Mouse (Mus musculus): ENCODE measurements around the gene Dbn1. TPM values are rescaled to one million over a fixed set of nuclear protein-coding genes. Genes with fewer than 3 reads are reported as not detected.
"Not testable (repeated sequence)": the region's sequence is repeated elsewhere in the genome, so short reads cannot be mapped to it uniquely, and the experiment has no call there.

Dbn1 gene
- polyA plus RNA-seq, 1 experiment from 2014 or later, result 625 TPM

GRCm38 (mm10) chr13:55444286-55444936 lies 43.5 kb downstream of the Dbn1 start:
- Histone ChIP-seq H3K4me2 (peak overlapping the region; percentile 65), H3K4me1 (replicated peaks) (peaks cover 38% of the 10 kb centered on the region), H3K27ac (peak overlapping the region; percentile 96), H3K27me3 (no peaks in the 10 kb centered on the region), H3K9me3 (no peaks in the 10 kb centered on the region), H3K9ac (peak overlapping the region; percentile 71), H3K36me3 (0 out of 2 replicates have a peak, but pooled peaks cover 3% of the 10 kb centered on the region), H3K4me3 (peak overlapping the region; percentile 80)
- WGBS, result 1% methylated on average over 33 of the region's 33 CpGs
- ATAC-seq (ENCODE audit: low FRiP score), result peak; percentile 78

GRCm38 (mm10) chr13:55443799-55444285 lies 44.1 kb downstream of the Dbn1 start:
- 42% methylated on average over 9 of the region's 9 CpGs for WGBS
- Histone ChIP-seq H3K9ac (peak overlapping the region; percentile 71), H3K4me3 (peak overlapping the region; percentile 80), H3K4me1 (replicated peaks) (peaks cover 38% of the 10 kb centered on the region), H3K27me3 (no peaks in the 10 kb centered on the region), H3K9me3 (no peaks in the 10 kb centered on the region), H3K4me2 (peak overlapping the region; percentile 65), H3K36me3 (no peaks in the 10 kb centered on the region), H3K27ac (peak overlapping the region; percentile 96)
- no peak for ATAC-seq (ENCODE audit: low FRiP score)

GRCm38 (mm10) chr13:55437111-55437629 lies 50.7 kb downstream of the Dbn1 start:
- H3K9ac ChIP-seq; H3K27ac ChIP-seq; ATAC-seq (ENCODE audit: low FRiP score); H3K4me2 ChIP-seq; H3K4me3 ChIP-seq; H3K36me3 ChIP-seq; H3K4me1 ChIP-seq (replicated peaks); H3K27me3 ChIP-seq: not testable (repeated sequence)
- peaks cover 12% of the 10 kb centered on the region for H3K9me3 ChIP-seq
- 93% methylated on average over 15 of the region's 15 CpGs for WGBS

GRCm38 (mm10) chr13:55431889-55432685 lies 55.8 kb downstream of the Dbn1 start:
- Histone ChIP-seq H3K9ac (no peak overlapping the region), H3K4me3 (no peak overlapping the region), H3K9me3 (peaks cover 5% of the 10 kb centered on the region; the same call in 1 of the 2 replicates), H3K36me3 (no peaks in the 10 kb centered on the region), H3K4me2 (no peak overlapping the region), H3K4me1 (replicated peaks) (no peaks in the 10 kb centered on the region), H3K27ac (no peak overlapping the region), H3K27me3 (no peaks in the 10 kb centered on the region)
- 74% methylated on average over 10 of the region's 10 CpGs for WGBS
- ATAC-seq (ENCODE audit: low FRiP score), result no peak

GRCm38 (mm10) chr13:55430566-55430965 lies 57.3 kb downstream of the Dbn1 start:
- H3K4me2 ChIP-seq, result no peak overlapping the region
- no peaks in the 10 kb centered on the region for H3K4me1 ChIP-seq (replicated peaks)
- H3K27ac ChIP-seq, result no peak overlapping the region
- no peaks in the 10 kb centered on the region for H3K36me3 ChIP-seq
- H3K9me3 ChIP-seq, result peaks cover 5% of the 10 kb centered on the region; the same call in 1 of the 2 replicates
- whole genome bisulfite sequencing, result 91% methylated on average over 2 of the region's 2 CpGs
- H3K9ac ChIP-seq, result no peak overlapping the region
- no peak for ATAC-seq (ENCODE audit: low FRiP score)
- 0 out of 2 replicates have a peak, but pooled peaks cover 6% of the 10 kb centered on the region for H3K27me3 ChIP-seq
- no peak overlapping the region for H3K4me3 ChIP-seq

GRCm38 (mm10) chr13:55429226-55429888 lies 58.6 kb downstream of the Dbn1 start:
- Histone ChIP-seq H3K36me3 (no peaks in the 10 kb centered on the region), H3K4me3 (no peak overlapping the region), H3K4me1 (replicated peaks) (no peaks in the 10 kb centered on the region), H3K27ac (no peak overlapping the region), H3K9me3 (peaks cover 5% of the 10 kb centered on the region; the same call in 1 of the 2 replicates), H3K4me2 (no peak overlapping the region), H3K27me3 (0 out of 2 replicates have a peak, but pooled peaks cover 6% of the 10 kb centered on the region), H3K9ac (no peak overlapping the region)
- no peak for ATAC-seq (ENCODE audit: low FRiP score)
- WGBS, result 75% methylated on average over 12 of the region's 12 CpGs

- no peak within 1 kb of the TSS for H3K4me2 ChIP-seq
- no peak within 1 kb of the TSS for H3K27ac ChIP-seq
- H3K4me1 ChIP-seq (replicated peaks), result peaks cover under 1% of the 10 kb centered on the region
- no peaks in the 10 kb centered on the region for H3K9me3 ChIP-seq
- whole genome bisulfite sequencing, result 91% methylated on average over 10 of the region's 10 CpGs
- no peak within 1 kb of the TSS for H3K4me3 ChIP-seq
- no peak for ATAC-seq (ENCODE audit: low FRiP score)
- peaks cover 23% of the 10 kb centered on the region for H3K27me3 ChIP-seq
- no peak within 1 kb of the TSS for H3K9ac ChIP-seq
- no peaks in the 10 kb centered on the region for H3K36me3 ChIP-seq
Observed at GRCm38 (mm10) chr13:55426613-55427012, 61.3 kb downstream of the Dbn1 start, which contains the start of gene F12. F12 (minus strand) TSS chr13:55426793.

Small RNA genes within 50 kb of the gene (microRNA-seq; reads per million reads assigned to microRNA genes)
- not detected for gene Mir6943
- 81.2 reads per million, percentile 47 among the genes with 10 or more reads in this experiment for gene Mir6944
- 1.2 reads per million for gene Mir6945

Other genes starting within 250 kb of the Dbn1 start
- 300 and 307 TPM in 2 replicates for gene Prelid1, start 167.6 kb downstream of the Dbn1 start, polyA plus RNA-seq (2015; fragmentation: Nextera tagmentation; extraction: Ambion mirVana)
- gene Rab24, start 166.2 kb downstream of the Dbn1 start, polyA plus RNA-seq (2015; fragmentation: Nextera tagmentation; extraction: Ambion mirVana), result 95.9 and 102 TPM in 2 replicates
- gene Mxd3, start 158.3 kb downstream of the Dbn1 start, polyA plus RNA-seq (2015; fragmentation: Nextera tagmentation; extraction: Ambion mirVana), result 12.1 and 12.4 TPM in 2 replicates
- gene Lman2, start 125.3 kb downstream of the Dbn1 start, polyA plus RNA-seq (2015; fragmentation: Nextera tagmentation; extraction: Ambion mirVana), result 55.2 and 57.1 TPM in 2 replicates
- gene Rgs14, start 118.4 kb downstream of the Dbn1 start, polyA plus RNA-seq (2015; fragmentation: Nextera tagmentation; extraction: Ambion mirVana), result 0.21 and 0.29 TPM in 2 replicates
- not detected in 2 replicates for gene Slc34a1, start 89.9 kb downstream of the Dbn1 start, polyA plus RNA-seq (2015; fragmentation: Nextera tagmentation; extraction: Ambion mirVana)
- gene Pfn3, start 72.9 kb downstream of the Dbn1 start, polyA plus RNA-seq (2015; fragmentation: Nextera tagmentation; extraction: Ambion mirVana), result 0.80 TPM in 1 of 2 replicates, not detected in the other
- not detected in 2 replicates for gene F12, start 61.3 kb downstream of the Dbn1 start, polyA plus RNA-seq (2015; fragmentation: Nextera tagmentation; extraction: Ambion mirVana)
- 27.7 and 31.3 TPM in 2 replicates for gene Grk6, start 43.0 kb downstream of the Dbn1 start, polyA plus RNA-seq (2015; fragmentation: Nextera tagmentation; extraction: Ambion mirVana)
- gene Prr7, start 23.8 kb downstream of the Dbn1 start, polyA plus RNA-seq (2015; fragmentation: Nextera tagmentation; extraction: Ambion mirVana), result 2.6 and 3.2 TPM in 2 replicates
- 141 and 146 TPM in 2 replicates for gene Pdlim7, start 25.6 kb upstream of the Dbn1 start, polyA plus RNA-seq (2015; fragmentation: Nextera tagmentation; extraction: Ambion mirVana)
- gene Dok3, start 41.2 kb upstream of the Dbn1 start, polyA plus RNA-seq (2015; fragmentation: Nextera tagmentation; extraction: Ambion mirVana), result 4.1 and 5.7 TPM in 2 replicates
- 55.6 and 55.9 TPM in 2 replicates for gene Ddx41, start 48.5 kb upstream of the Dbn1 start, polyA plus RNA-seq (2015; fragmentation: Nextera tagmentation; extraction: Ambion mirVana)
- gene Fam193b, start 83.0 kb upstream of the Dbn1 start, polyA plus RNA-seq (2015; fragmentation: Nextera tagmentation; extraction: Ambion mirVana), result 57.0 and 57.1 TPM in 2 replicates
- 112 and 114 TPM in 2 replicates for gene Tmed9, start 85.6 kb upstream of the Dbn1 start, polyA plus RNA-seq (2015; fragmentation: Nextera tagmentation; extraction: Ambion mirVana)
- 44.8 and 49.8 TPM in 2 replicates for gene B4galt7, start 111.8 kb upstream of the Dbn1 start, polyA plus RNA-seq (2015; fragmentation: Nextera tagmentation; extraction: Ambion mirVana)
- gene Caml, start 134.9 kb upstream of the Dbn1 start, polyA plus RNA-seq (2015; fragmentation: Nextera tagmentation; extraction: Ambion mirVana), result 101 and 105 TPM in 2 replicates
- gene Ddx46, start 146.9 kb upstream of the Dbn1 start, polyA plus RNA-seq (2015; fragmentation: Nextera tagmentation; extraction: Ambion mirVana), result 29.6 and 30.6 TPM in 2 replicates
- 67.5 and 70.8 TPM in 2 replicates for gene B230219D22Rik, start 205.0 kb upstream of the Dbn1 start, polyA plus RNA-seq (2015; fragmentation: Nextera tagmentation; extraction: Ambion mirVana)
- gene Txndc15, start 226.5 kb upstream of the Dbn1 start, polyA plus RNA-seq (2015; fragmentation: Nextera tagmentation; extraction: Ambion mirVana), result 141 and 142 TPM in 2 replicates
- 23.3 and 26.0 TPM in 2 replicates for gene Pcbd2, start 239.3 kb upstream of the Dbn1 start, polyA plus RNA-seq (2015; fragmentation: Nextera tagmentation; extraction: Ambion mirVana)